Mouse (Mus musculus) retina, adult 2 months (tissue): ENCODE measurements at regions not wholly inside any gene's neighbourhood (a gene's known extent, or its start where the extent isn't known, plus 50 kb on each side); places are given as distances from the start of the nearest gene placed in this dataset.

ENCODE experiments used
- DNase-seq: peaks from one replicate; pipeline ENCODE4 v3.0.0-alpha.2; 2012; ENCODE audit warnings: low read depth, low spot score

DNA sequence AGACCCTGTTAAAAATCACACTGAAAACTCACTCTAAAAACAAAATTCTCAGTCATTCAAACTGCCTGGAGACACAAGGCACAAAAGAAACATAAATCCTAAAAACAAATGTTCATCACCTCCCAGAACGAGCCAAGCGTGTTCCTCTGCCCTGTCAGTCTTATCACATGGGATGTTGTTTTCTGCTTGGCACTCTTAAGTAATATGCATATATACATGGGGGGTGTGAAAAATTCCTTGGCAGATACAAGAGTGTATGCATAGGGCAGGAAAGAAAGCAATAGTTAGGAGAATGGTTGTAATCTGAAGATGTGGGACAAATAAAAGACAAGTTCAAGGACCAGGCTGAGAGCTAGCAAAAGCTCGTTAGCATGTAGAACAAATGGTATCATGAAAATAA lies 179.4 kb downstream of the Qdpr start:
- no peak for DNase-seq

DNA sequence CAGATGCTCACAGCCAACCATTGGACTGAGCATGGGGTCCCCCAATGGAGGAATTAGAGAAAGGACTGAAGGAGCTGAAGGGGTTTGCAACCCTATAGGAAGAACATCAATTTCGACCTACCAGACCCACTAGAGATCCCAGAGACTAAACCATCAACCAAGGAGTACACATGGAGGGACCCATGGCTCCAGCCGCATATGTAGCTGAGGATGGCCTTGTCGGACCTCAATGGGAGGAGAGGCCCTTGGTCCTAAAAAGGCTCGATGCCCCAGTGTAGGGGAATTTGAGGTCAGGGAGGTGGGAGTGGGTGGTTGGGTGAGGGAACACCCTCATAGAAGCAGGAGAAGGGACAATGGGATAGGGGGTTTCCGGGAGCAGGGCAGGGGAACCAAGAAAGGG lies 180.6 kb downstream of the Qdpr start:
- DNase-seq, result no peak

DNA sequence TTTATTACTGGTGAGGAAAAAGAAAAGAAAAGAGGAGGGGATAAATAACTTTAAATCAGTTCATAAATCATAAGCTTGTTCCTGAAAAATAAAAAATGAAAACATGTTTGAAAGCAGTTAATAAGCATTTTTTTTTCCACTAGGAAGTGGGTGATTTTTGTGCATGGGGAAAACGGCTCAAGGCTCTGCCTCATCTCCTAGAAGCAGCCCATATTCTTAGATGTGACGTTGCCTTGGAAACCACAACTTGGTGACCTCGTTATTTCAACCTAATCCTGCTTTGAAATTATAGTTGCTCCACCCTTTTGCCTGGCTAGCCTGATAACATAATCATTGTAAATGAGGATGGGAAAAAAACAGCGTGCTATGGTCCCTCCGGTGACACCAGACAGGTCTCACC lies 183.1 kb downstream of the Qdpr start:
- DNase-seq, result no peak

DNA sequence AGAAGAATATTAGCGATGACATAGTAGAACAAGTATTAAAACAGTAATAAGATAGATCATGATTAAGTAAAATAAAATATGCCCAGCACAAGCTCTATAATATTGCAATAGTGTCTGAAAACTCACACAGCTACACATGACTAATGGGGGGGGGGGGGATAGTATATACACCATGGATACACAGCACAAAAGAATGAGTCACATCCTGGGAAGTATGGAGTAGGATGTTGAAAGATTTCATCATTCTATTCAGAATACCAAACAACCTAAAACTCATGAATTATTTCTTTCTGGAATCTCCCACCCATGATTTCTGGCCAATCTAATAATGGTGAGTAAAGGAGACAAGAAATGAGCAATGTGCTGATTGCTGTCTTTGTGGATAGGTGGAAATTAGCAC lies 191.6 kb downstream of the Qdpr start:
- DNase-seq, result no peak

GRCm38 (mm10) chr5:45256256-45256999 lies 193.6 kb downstream of the Qdpr start:
- no peak for DNase-seq

DNA sequence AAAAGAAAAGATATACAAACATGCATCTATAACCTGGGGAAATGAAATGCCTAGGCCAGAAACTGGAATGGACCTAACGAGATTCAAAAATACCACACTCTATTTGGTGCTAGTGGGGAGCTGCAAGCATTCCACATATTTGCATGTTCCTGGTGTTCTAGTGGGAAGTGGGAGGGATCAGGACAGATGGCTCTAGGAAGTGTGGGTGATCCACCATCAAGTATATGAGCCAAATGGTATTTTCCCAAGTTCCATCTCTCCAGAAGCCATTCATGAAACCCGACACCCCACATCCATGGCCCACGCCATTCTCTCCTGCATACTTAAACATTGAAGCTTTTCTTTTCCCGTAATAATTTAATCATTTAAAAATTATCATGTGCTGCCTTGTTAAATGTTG lies 218.2 kb downstream of the Qdpr start:
- no peak for DNase-seq

DNA sequence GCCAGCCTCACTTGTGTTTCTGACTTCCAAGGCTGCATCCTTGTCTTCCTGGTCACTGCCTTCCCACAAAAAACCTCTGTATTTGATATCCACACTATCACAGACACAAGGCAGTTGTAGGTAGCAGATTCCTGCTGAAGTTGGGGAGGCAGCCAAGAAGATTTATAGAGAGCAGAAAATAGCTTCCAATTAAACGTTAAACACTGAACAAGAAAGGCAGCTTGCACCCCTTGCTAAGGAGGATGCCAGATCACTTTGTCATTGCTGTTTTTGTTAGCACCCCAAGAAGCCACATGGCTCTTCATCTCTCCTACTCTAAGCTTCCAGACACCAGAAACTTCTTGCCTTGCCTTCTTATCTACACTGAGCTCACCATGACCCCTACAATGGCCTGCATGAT lies 219.9 kb downstream of the Qdpr start:
- no peak for DNase-seq

DNA sequence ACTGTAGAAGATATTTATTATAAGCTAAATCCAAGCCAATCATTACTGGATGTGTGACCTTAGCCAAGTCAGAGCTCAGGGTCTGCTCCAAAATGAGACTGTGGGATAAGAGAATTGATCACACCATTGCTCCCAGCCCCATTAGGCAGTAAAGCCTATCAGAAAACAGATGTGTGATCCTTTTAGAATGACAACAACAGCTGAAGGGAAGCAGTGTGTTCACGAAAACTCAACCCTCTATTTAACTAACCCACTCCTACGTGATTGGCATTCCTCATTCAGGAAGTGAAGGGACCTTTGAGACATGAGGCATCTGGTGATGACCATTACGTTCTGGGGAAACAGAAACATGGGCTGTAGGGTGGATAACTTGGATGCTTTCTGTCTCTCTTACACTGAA lies 220.6 kb downstream of the Qdpr start:
- no peak for DNase-seq

DNA sequence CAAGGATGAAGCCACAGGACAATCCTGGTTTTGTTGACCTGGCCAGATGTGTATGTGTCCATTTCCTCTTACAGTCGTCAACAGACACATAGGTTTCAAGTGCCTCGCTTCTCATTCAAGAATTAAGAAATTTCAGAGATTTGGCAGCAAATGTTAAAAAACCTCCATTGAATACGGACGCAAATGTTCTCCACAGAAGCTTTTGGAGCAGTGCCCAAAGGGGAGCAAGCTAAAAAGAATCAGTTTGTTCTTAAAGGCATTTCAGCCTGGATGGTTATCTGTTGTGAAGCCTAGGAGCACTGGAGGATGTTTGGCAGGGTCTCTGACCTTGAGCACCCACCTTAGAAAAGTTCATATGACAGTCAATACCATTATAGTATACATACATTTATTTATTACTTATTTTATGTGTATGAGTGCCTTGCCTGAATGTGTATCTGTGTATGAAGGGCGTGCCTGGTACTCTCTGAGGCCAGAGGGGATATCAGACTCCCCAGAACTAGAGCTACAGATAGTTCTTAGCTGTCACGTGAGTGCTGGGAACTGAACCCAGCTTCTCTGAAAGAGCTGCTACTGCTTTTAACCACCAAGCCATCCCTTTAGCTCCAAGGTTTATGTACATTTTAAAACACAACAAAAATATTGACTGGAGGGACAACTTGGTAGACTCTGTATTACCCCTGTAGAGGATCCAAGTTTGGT lies 221.7 kb downstream of the Qdpr start:
- no peak for DNase-seq

DNA sequence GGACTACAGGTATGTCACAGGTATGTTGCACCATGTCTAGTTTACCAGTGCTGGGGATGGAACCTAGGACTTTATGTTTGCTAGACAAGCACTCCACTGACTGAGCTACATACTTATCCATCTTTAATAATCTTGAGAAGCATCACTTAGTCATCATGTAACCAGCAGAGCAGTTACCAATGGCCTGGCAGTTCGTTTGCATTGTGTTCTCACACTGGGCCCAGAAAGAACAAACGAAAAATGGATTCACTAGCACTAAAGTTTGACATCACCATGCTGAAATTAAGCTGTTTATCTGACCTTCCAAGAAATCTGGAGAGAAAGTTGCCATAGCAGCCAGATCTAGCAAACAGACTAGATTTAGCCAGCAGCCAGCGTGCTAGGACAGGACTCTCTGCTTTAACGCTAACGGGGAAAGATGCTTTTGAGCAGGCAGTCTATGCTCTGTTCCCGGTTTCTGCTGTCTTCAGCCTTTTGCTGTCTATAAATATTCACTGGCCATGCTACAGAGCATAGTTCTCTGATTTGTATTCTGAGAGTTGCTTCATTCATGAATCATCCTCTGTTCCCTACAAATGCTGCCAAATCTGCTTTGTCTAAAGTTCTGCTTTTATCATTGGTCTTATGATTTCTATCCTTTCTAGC lies 229.6 kb downstream of the Qdpr start:
- no peak for DNase-seq

DNA sequence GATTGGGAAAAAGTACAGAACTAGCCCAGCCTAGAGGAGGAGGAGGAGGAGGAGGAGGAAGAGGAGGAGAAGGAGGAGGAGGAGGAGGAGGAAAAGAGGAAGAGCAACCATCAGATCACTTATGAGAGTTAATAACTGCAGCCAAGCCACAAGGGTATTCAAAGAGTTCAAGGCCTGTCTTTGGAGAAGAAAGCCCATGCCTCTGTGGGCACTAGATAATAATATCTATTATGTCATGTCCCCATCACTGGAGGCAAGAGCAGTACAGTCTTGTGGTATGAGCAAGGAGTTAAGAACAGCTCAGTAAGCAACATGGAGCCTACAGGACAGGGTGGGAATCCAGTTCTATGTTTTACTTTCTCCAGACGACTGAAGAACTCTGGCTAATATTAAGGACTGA lies 230.5 kb downstream of the Qdpr start:
- DNase-seq, result no peak

DNA sequence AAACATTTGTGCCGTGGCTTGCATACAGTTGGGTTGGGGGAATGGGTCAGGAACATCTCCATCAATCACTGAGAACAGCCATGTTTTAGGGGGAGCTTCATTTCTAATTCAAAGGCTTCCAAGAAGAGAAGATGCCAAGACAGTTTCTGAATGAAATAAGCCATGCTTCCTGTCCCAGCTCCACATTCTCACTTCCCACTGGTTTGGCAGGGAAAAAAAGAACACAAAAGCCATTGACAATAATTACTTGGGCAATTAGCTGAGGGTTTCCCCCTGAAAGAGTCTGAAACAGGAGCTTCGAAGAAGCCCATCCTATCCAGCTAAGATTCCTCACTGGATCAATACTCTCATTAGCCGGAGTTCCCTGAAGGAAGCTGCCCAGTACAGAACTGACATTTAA lies 230.9 kb downstream of the Qdpr start:
- no peak for DNase-seq

GRCm38 (mm10) chr5:45214475-45214874 lies 235.6 kb downstream of the Qdpr start:
- DNase-seq, result no peak

DNA sequence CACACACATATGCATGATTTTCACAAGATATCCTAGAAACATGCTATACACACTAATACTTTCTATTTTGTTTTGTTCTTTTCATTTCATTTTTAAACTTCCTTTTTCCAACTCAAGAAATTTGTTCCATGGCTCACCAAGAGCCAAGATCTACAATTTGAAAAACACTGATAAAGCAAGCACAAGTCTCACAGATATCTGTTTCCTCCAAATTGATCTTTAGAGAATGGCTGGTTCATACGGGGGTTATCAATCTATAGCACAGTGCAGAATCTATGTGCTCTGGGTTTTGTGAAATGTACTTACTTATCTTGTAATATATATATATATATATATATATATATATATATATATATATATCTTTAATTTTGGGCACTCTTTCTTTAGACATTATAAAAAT lies 251.6 kb downstream of the Qdpr start:
- no peak for DNase-seq

GRCm38 (mm10) chr5:45196159-45196558 lies 253.9 kb downstream of the Qdpr start:
- DNase-seq, result no peak

- DNase-seq, result no peak
Measured at GRCm38 (mm10) chr5:45192287-45192686, 257.7 kb downstream of the Qdpr start.

GRCm38 (mm10) chr5:45173035-45173755 lies 276.8 kb downstream of the Qdpr start:
- DNase-seq, result no peak

DNA sequence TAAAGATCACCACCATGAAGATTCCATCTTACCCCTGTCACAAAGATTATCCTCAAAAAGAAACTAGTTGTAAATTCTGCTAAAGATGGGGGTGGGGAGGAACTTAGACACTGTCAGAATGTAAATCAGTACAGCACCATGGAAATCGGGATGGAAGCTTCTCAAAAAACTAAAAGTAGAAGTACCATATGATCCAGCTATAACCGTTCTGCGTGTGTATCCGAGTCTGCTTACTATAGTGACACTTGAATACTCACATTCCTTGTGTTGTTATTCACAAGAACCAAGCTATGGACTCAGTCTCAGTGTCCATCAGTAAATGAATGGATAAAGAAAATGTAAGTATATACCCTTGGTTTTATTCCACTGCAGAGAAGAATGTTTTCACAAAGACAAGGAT lies 290.8 kb downstream of the Qdpr start:
- DNase-seq, result no peak

- no peak for DNase-seq
Measured at GRCm38 (mm10) chr5:45154936-45155335, 295.1 kb downstream of the Qdpr start.

DNA sequence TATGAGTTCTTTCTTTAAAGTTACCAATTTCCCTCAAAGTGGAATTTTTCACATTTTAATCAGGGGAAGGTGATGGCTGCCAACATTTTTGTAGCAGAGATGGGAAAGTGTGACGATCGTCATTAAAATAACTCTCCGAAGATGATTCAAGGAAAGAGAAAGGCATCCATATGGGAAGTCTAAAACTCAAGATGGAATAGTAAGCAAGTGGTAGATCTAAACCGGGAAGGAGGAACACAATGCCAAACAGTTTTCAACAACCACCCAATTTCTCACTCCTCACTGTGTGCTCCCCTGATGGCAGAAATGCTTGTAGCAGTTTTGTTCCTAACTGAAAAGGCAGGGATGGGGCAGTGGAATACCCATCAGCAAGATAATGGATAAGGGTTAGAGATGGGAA lies 305.9 kb downstream of the Qdpr start:
- DNase-seq, result no peak

- DNase-seq, result no peak
Measured at GRCm38 (mm10) chr5:45137198-45137973, 312.6 kb downstream of the Qdpr start.

GRCm38 (mm10) chr5:45136696-45137095 lies 313.3 kb downstream of the Qdpr start:
- no peak for DNase-seq
